Mouse (Mus musculus): ENCODE results near the gene Prmt8. TPM values are rescaled to one million over a fixed set of nuclear protein-coding genes. Genes with fewer than 3 reads are reported as not detected.

Gene Prmt8
- polyA plus RNA-seq, 1 experiment from 2014 or later: 1.3 TPM

DNA sequence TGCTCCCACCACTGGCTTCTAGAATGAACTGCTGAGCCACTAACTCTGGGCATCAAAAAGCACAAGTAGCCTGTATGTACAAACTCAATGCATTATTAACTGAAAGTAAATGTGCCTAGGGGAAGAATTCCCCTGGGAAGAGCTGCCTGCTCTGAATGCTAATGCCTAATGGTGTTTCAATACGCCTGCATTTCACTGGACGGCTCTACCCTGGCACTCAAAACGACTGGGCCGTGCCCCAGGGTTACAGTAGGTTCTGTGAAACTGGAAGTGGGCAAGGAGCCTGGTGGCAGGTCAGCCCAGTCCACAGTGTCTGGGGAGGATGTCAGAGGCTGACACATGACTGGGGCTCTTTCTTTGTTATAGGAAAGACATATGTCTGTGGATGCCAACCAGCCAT, 84.3 kb downstream of the Prmt8 start:
- H3K27me3 ChIP-seq (replicated peaks; ENCODE audit: control insufficient read depth, insufficient read depth, low read length): no peaks in the 10 kb centered on the region
- H3K36me3 ChIP-seq (ENCODE audit: control insufficient read depth, insufficient read depth, low read length): no peaks in the 10 kb centered on the region
- 62% methylated on average over 4 of the region's 4 CpGs for WGBS
- DNase-seq (ENCODE audit: low spot score) (no peak), ATAC-seq (ENCODE audit: low read depth) (no peak)
- no peak overlapping the region for H3K9ac ChIP-seq (ENCODE audit: low read depth, low read length)
- H3K9me3 ChIP-seq (ENCODE audit: control insufficient read depth, low read length): no peaks in the 10 kb centered on the region
- H3K4me1 ChIP-seq (ENCODE audit: control insufficient read depth, insufficient read depth, low read length): no peaks in the 10 kb centered on the region
- H3K4me2 ChIP-seq (ENCODE audit: low read depth, low read length): no peak overlapping the region
- no peak overlapping the region for H3K4me3 ChIP-seq (ENCODE audit: low read depth, low read length)
- no peak overlapping the region for H3K27ac ChIP-seq (replicated peaks; ENCODE audit: low read depth, low read length)

DNA sequence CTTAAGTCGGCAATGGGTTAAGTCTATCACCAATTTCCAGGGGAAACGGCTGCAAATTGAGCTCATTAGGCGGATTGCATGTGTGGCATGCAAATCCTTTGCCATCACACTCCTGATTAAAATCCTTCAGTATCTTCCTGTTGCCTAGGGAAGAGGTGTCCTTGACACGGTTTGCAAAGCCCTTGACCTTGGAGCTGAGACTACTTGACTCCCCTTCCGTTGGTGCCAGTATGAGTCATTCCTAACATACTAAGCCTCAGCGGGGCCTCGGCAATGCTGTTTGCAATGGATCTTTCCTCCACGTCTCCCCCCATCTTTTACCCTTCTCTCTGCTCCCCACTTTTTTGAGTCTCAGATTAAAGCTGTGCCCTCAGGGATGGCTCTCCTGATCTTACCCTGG, 85.7 kb downstream of the Prmt8 start:
- no peak overlapping the region for H3K4me3 ChIP-seq (ENCODE audit: low read depth, low read length)
- no peak for ATAC-seq (ENCODE audit: low read depth)
- H3K36me3 ChIP-seq (ENCODE audit: control insufficient read depth, insufficient read depth, low read length): no peaks in the 10 kb centered on the region
- no peaks in the 10 kb centered on the region for H3K4me1 ChIP-seq (ENCODE audit: control insufficient read depth, insufficient read depth, low read length)
- no peaks in the 10 kb centered on the region for H3K9me3 ChIP-seq (ENCODE audit: control insufficient read depth, low read length)
- no peak overlapping the region for H3K27ac ChIP-seq (replicated peaks; ENCODE audit: low read depth, low read length)
- H3K27me3 ChIP-seq (replicated peaks; ENCODE audit: control insufficient read depth, insufficient read depth, low read length): no peaks in the 10 kb centered on the region
- WGBS: 59% methylated on average over 8 of the region's 8 CpGs
- DNase-seq (ENCODE audit: low spot score): no peak
- H3K4me2 ChIP-seq (ENCODE audit: low read depth, low read length): no peak overlapping the region
- no peak overlapping the region for H3K9ac ChIP-seq (ENCODE audit: low read depth, low read length)

DNA sequence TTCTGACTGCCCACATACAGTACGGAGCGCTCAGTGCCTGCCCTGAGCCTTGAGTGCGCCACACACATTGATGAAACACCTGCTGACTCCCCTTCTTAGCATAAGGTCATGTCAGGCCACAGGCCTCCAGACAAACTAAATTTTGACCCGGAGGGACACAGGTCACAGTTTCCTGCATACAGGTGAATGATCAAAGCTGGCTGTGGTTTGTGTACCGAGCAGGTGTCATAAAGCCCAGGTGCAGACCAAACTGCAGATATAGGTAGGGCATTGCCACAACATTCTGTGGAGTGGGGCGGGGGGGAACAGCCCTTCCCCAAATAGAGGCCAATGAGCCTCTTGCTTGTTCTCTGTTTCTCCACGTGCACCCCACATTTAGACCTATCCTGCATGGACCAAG, 88.5 kb downstream of the Prmt8 start:
- no peak for DNase-seq (ENCODE audit: low spot score)
- no peak for ATAC-seq (ENCODE audit: low read depth)
- no peaks in the 10 kb centered on the region for H3K4me1 ChIP-seq (ENCODE audit: control insufficient read depth, insufficient read depth, low read length)
- H3K4me2 ChIP-seq (ENCODE audit: low read depth, low read length): no peak overlapping the region
- no peak overlapping the region for H3K9ac ChIP-seq (ENCODE audit: low read depth, low read length)
- no peaks in the 10 kb centered on the region for H3K36me3 ChIP-seq (ENCODE audit: control insufficient read depth, insufficient read depth, low read length)
- whole genome bisulfite sequencing: 87% methylated on average over 7 of the region's 7 CpGs
- no peak overlapping the region for H3K27ac ChIP-seq (replicated peaks; ENCODE audit: low read depth, low read length)
- H3K4me3 ChIP-seq (ENCODE audit: low read depth, low read length): no peak overlapping the region
- no peaks in the 10 kb centered on the region for H3K9me3 ChIP-seq (ENCODE audit: control insufficient read depth, low read length)
- no peaks in the 10 kb centered on the region for H3K27me3 ChIP-seq (replicated peaks; ENCODE audit: control insufficient read depth, insufficient read depth, low read length)

DNA sequence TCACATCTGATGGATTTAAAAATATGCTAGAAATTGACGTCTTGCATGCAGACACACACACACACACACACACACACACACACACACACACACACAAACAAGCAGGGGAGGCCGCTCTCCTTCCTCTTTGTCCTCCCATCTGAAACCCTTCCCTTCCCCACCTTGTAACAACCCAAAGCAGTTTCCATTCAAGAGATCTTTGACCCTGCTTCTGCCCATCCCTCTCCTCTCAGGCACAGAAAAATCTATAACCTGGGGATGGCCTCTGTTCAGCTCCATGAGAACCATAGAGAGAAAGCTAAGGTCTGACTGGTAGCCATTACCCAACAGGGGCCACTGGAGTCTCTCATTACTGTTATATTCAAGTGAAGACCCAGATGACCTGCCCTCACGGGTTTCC, 90.3 kb downstream of the Prmt8 start:
- H3K27ac ChIP-seq (replicated peaks; ENCODE audit: low read depth, low read length): no peak overlapping the region
- ATAC-seq (ENCODE audit: low read depth) (no peak), DNase-seq (ENCODE audit: low spot score) (no peak)
- H3K36me3 ChIP-seq (ENCODE audit: control insufficient read depth, insufficient read depth, low read length): no peaks in the 10 kb centered on the region
- no peak overlapping the region for H3K4me2 ChIP-seq (ENCODE audit: low read depth, low read length)
- H3K4me1 ChIP-seq (ENCODE audit: control insufficient read depth, insufficient read depth, low read length): no peaks in the 10 kb centered on the region
- no peaks in the 10 kb centered on the region for H3K9me3 ChIP-seq (ENCODE audit: control insufficient read depth, low read length)
- no peak overlapping the region for H3K4me3 ChIP-seq (ENCODE audit: low read depth, low read length)
- no peak overlapping the region for H3K9ac ChIP-seq (ENCODE audit: low read depth, low read length)
- 76% methylated on average over 3 of the region's 3 CpGs for WGBS
- H3K27me3 ChIP-seq (replicated peaks; ENCODE audit: control insufficient read depth, insufficient read depth, low read length): no peaks in the 10 kb centered on the region

- H3K27ac ChIP-seq (replicated peaks; ENCODE audit: low read depth, low read length): no peak overlapping the region
- no peak overlapping the region for H3K9ac ChIP-seq (ENCODE audit: low read depth, low read length)
- H3K4me3 ChIP-seq (ENCODE audit: low read depth, low read length): no peak overlapping the region
- H3K9me3 ChIP-seq (ENCODE audit: control insufficient read depth, low read length): no peaks in the 10 kb centered on the region
- no peaks in the 10 kb centered on the region for H3K27me3 ChIP-seq (replicated peaks; ENCODE audit: control insufficient read depth, insufficient read depth, low read length)
- no peaks in the 10 kb centered on the region for H3K36me3 ChIP-seq (ENCODE audit: control insufficient read depth, insufficient read depth, low read length)
- DNase-seq (ENCODE audit: low spot score): no peak
- ATAC-seq (ENCODE audit: low read depth): no peak
- 63% methylated on average over 9 of the region's 9 CpGs for WGBS
- H3K4me2 ChIP-seq (ENCODE audit: low read depth, low read length): no peak overlapping the region
- no peaks in the 10 kb centered on the region for H3K4me1 ChIP-seq (ENCODE audit: control insufficient read depth, insufficient read depth, low read length)
Measured at GRCm38 (mm10) chr6:127678320-127678719, 91.0 kb downstream of the Prmt8 start.

GRCm38 (mm10) chr6:127676866-127677265, 92.4 kb downstream of the Prmt8 start:
- Histone ChIP-seq H3K4me2 (ENCODE audit: low read depth, low read length) (no peak overlapping the region), H3K27ac (replicated peaks; ENCODE audit: low read depth, low read length) (no peak overlapping the region)
- WGBS: 72% methylated on average over 11 of the region's 11 CpGs

DNA sequence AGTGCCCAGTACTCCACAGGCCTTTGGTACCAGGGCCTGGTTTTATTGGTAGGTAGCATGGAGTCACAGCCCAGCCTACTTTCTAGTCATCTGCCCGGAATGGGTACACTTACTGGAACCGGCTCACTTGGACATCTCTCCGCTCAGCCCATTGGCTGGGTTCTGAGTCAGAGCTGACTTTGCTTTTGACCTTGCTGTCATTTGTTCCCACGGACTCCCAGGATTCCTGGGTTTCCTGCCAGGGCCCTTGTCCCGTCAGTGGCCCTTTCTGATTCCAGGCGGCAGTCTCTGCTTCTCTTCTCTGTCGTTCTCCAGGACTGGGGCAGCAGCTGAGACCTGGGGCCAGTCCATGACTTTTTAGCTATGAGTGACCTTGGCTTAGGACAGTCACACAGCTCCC, 97.2 kb downstream of the Prmt8 start:
- Histone ChIP-seq H3K27ac (replicated peaks; ENCODE audit: low read depth, low read length) (no peak overlapping the region), H3K27me3 (replicated peaks; ENCODE audit: control insufficient read depth, insufficient read depth, low read length) (no peaks in the 10 kb centered on the region), H3K4me3 (ENCODE audit: low read depth, low read length) (no peak overlapping the region), H3K9ac (ENCODE audit: low read depth, low read length) (no peak overlapping the region), H3K36me3 (ENCODE audit: control insufficient read depth, insufficient read depth, low read length) (no peaks in the 10 kb centered on the region), H3K4me1 (ENCODE audit: control insufficient read depth, insufficient read depth, low read length) (no peaks in the 10 kb centered on the region), H3K9me3 (ENCODE audit: control insufficient read depth, low read length) (no peaks in the 10 kb centered on the region), H3K4me2 (ENCODE audit: low read depth, low read length) (no peak overlapping the region)
- DNase-seq (ENCODE audit: low spot score) (no peak), ATAC-seq (ENCODE audit: low read depth) (no peak)
- WGBS: 87% methylated on average over 7 of the region's 7 CpGs

More at GRCm38 (mm10) chr6:127676866-127677265, 92.4 kb downstream of the Prmt8 start:
- no peak overlapping the region for H3K9ac ChIP-seq (ENCODE audit: low read depth, low read length)
- no peaks in the 10 kb centered on the region for H3K9me3 ChIP-seq (ENCODE audit: control insufficient read depth, low read length)
- H3K4me3 ChIP-seq (ENCODE audit: low read depth, low read length): no peak overlapping the region
- no peaks in the 10 kb centered on the region for H3K27me3 ChIP-seq (replicated peaks; ENCODE audit: control insufficient read depth, insufficient read depth, low read length)
- DNase-seq (ENCODE audit: low spot score) (no peak), ATAC-seq (ENCODE audit: low read depth) (no peak)
- no peaks in the 10 kb centered on the region for H3K36me3 ChIP-seq (ENCODE audit: control insufficient read depth, insufficient read depth, low read length)
- no peaks in the 10 kb centered on the region for H3K4me1 ChIP-seq (ENCODE audit: control insufficient read depth, insufficient read depth, low read length)

DNA sequence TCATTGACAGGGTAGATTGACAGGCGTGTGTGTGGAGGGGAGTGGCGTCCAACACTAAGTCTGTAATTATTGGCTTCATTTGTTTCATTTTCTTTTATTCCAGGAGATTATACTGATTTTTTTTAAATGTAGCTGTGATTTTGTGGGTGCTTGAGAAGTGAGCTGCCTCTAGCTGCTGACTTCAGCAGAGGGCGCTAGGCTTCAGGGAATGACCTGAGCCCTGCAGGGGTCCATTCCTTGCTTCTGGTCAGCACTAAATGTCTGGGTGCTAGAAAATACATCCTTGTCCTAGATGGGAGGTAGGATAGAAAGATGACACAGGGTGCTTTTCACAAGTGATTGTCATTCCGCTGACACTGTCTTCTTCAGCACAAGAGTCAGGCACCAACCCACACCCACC, 99.2 kb downstream of the Prmt8 start:
- Histone ChIP-seq H3K4me3 (ENCODE audit: low read depth, low read length) (no peak overlapping the region), H3K9ac (ENCODE audit: low read depth, low read length) (no peak overlapping the region), H3K27ac (replicated peaks; ENCODE audit: low read depth, low read length) (no peak overlapping the region), H3K4me2 (ENCODE audit: low read depth, low read length) (no peak overlapping the region), H3K4me1 (ENCODE audit: control insufficient read depth, insufficient read depth, low read length) (no peaks in the 10 kb centered on the region), H3K36me3 (ENCODE audit: control insufficient read depth, insufficient read depth, low read length) (no peaks in the 10 kb centered on the region), H3K27me3 (replicated peaks; ENCODE audit: control insufficient read depth, insufficient read depth, low read length) (no peaks in the 10 kb centered on the region), H3K9me3 (ENCODE audit: control insufficient read depth, low read length) (no peaks in the 10 kb centered on the region)
- 91% methylated on average over 4 of the region's 4 CpGs for WGBS
- no peak for ATAC-seq (ENCODE audit: low read depth)
- DNase-seq (ENCODE audit: low spot score): no peak

GRCm38 (mm10) chr6:127669313-127669712, 100.0 kb downstream of the Prmt8 start:
- Histone ChIP-seq H3K36me3 (ENCODE audit: control insufficient read depth, insufficient read depth, low read length) (no peaks in the 10 kb centered on the region), H3K4me2 (ENCODE audit: low read depth, low read length) (no peak overlapping the region), H3K4me1 (ENCODE audit: control insufficient read depth, insufficient read depth, low read length) (no peaks in the 10 kb centered on the region), H3K27ac (replicated peaks; ENCODE audit: low read depth, low read length) (no peak overlapping the region), H3K27me3 (replicated peaks; ENCODE audit: control insufficient read depth, insufficient read depth, low read length) (no peaks in the 10 kb centered on the region), H3K4me3 (ENCODE audit: low read depth, low read length) (no peak overlapping the region), H3K9ac (ENCODE audit: low read depth, low read length) (no peak overlapping the region), H3K9me3 (ENCODE audit: control insufficient read depth, low read length) (no peaks in the 10 kb centered on the region)
- ATAC-seq (ENCODE audit: low read depth) (no peak), DNase-seq (ENCODE audit: low spot score) (no peak)
- WGBS: 63% methylated on average over 4 of the region's 4 CpGs
